Mouse (Mus musculus) C2C12 (cell line): ENCODE data around the gene Irak4.

Experiments used
- CTCF ChIP-seq: IDR thresholded peaks from one replicate; pipeline ENCODE4 v1.5.1; 2011; ENCODE audit not compliant: control insufficient read depth, insufficient read depth, insufficient read length
- USF1 ChIP-seq: IDR thresholded peaks from one replicate; pipeline ENCODE4 v1.6.1; 2011; ENCODE audit warnings: low read depth, mild to moderate bottlenecking, control low read depth, moderate library complexity

DNA sequence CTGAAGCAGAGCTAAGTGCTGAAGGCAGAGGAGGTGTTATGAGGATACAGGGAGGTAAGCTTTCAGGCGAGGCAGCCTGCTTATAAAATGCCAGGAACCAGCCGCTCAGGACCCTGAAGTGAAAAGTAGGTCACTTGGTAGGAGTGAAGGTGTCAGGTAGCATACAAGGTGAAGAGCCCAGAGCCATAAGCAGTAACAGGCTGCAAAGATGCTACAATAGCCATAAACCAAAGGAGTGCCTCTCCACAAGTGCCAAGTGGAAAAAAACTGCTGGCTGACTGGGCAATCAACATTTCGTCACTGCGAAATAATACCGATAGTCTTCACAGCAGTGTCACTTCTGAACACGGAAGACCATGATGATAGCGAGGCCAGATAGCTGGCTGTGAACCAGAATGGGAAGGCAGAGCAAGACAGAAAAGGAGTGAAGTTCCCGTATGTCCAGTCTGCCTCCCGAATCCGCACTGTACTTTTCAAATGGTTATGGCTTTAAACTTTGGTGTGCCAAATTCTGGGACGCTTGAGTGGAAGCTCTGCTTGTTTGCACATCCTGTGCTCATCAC lies 56.8 kb downstream of the Irak4 start:
- no peak for TF ChIP-seq CTCF
- no peak for TF ChIP-seq USF1
